Mouse (Mus musculus): ENCODE results near the gene 1810049J17Rik.

GRCm38 (mm10) chr15:12368357-12368756 is 46.7 kb upstream of the 1810049J17Rik start:
- TF ChIP-seq POLR2A (IDR thresholded peaks at IDR 0.05; ENCODE audit: insufficient read depth, low read depth, low read length) (no peak), CTCF (IDR thresholded peaks at IDR 0.05) (no peak)
